Mouse (Mus musculus) lung, postnatal 0 days (tissue): Measurements from ENCODE around the gene Trim60. TPM values are rescaled to one million over a fixed set of nuclear protein-coding genes. Genes with fewer than 3 reads are reported as not detected.

ENCODE experiments used
- ATAC-seq: fragments of 200-750 bp; cut with Nextera tagmentation; 2 replicates; pipeline ENCODE4 v1.8.0; 2017; ENCODE audit warnings: moderate library complexity
- DNase-seq: peaks from one replicate; pipeline ENCODE4 v3.0.0-alpha.2; 2016; ENCODE audit warnings: low spot score
- H3K27ac ChIP-seq: fragments of 300-500 bp; sonication (generic); 2 replicates; pipeline ENCODE4 v1.5.1; 2014; ENCODE audit warnings: antibody characterized with exemption, mild to moderate bottlenecking, low read length, mixed read lengths
- H3K27me3 ChIP-seq: fragments of 300-500 bp; sonication (generic); replicated peaks from 2 replicates; pipeline ENCODE4 v1.6.1; 2014; ENCODE audit warnings: low read length, mixed read lengths; ENCODE audit not compliant: insufficient read depth
- H3K36me3 ChIP-seq: fragments of 300-500 bp; sonication (generic); 2 replicates; pipeline ENCODE4 v1.6.1; 2014; ENCODE audit warnings: low read length, mixed read lengths; ENCODE audit not compliant: insufficient read depth
- H3K4me1 ChIP-seq: fragments of 300-500 bp; sonication (generic); 2 replicates; pipeline ENCODE4 v1.6.1; 2014; ENCODE audit warnings: antibody characterized with exemption, low read depth, low read length, mixed read lengths; ENCODE audit not compliant: insufficient read depth
- H3K4me2 ChIP-seq: fragments of 300-500 bp; sonication (generic); replicated peaks from 2 replicates; pipeline ENCODE4 v1.6.1; 2014; ENCODE audit warnings: low read depth, mild to moderate bottlenecking, low read length, moderate library complexity, mixed read lengths
- H3K4me3 ChIP-seq: fragments of 300-500 bp; sonication (generic); 2 replicates; pipeline ENCODE4 v1.5.1; 2014; ENCODE audit warnings: low read depth, low read length
- H3K9ac ChIP-seq: fragments of 300-500 bp; sonication (generic); replicated peaks from 2 replicates; pipeline ENCODE4 v1.6.1; 2014; ENCODE audit warnings: low read depth, mild to moderate bottlenecking
- H3K9me3 ChIP-seq: fragments of 300-500 bp; sonication (generic); 2 replicates; pipeline ENCODE4 v1.6.1; 2016; ENCODE audit warnings: low read length, mixed read lengths
- CTCF ChIP-seq: IDR thresholded peaks from 2 replicates; pipeline ENCODE4 v1.5.1; 2016; ENCODE audit warnings: antibody characterized with exemption, mild to moderate bottlenecking
- EP300 ChIP-seq: IDR thresholded peaks from 2 replicates; pipeline ENCODE4 v1.6.1; 2016; ENCODE audit warnings: antibody characterized with exemption, mild to moderate bottlenecking, control low read depth
- WGBS: fragments of 180-500 bp; shearing (Covaris S2); extraction: QIAGEN DNeasy Blood & Tissue Kit; methylation state at CpG from one replicate; pipeline ENCODE4 v1.1.7; 2014; 5-methylcytosine and 5-hydroxymethylcytosine counted together
- polyA plus RNA-seq: library from polyadenylated mRNA; unstranded; fragments of >200 nt; fragmentation: Nextera tagmentation; extraction: Ambion mirVana; gene quantifications from 2 replicates; pipeline ENCODE4 v1.2.1, GENCODE M21; 2015

The Trim60 gene
- not detected in 2 replicates for polyA plus RNA-seq

DNA sequence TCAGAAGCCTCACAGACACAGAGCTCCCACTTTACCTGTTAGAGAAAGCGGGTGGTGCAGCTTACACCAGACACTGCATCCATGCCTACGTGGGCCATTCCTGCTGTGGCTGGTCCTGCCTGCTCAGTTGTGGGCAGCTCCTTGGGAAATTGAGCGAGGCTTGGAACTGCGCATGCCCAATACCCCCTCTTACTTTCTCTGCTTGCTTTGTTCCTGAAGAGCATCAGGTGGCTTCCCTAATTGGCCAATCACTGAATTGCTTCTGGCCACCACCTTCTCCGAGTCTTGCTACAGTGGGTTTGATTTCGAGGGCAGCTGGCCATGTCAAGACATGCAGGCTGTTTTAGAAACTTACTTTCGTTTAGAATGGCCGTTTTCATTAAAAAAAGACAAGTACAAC lies at the start of gene Trim60, which contains the start of gene Trim61:
TSS of gene Trim60 (minus strand) at position 162 of the 400 bp plus-strand sequence.
TSS of gene Trim61 (minus strand) at position 101 of the 400 bp plus-strand sequence.
- DNase-seq (no peak), ATAC-seq (no peak)
- WGBS = 86% methylated on average over 8 of the region's 8 CpGs
- Histone ChIP-seq H3K9me3 (no peaks in the 10 kb centered on the region), H3K36me3 (no peaks in the 10 kb centered on the region), H3K4me2 (no peak within 1 kb of the TSS), H3K27ac (no peak within 1 kb of the TSS), H3K4me3 (no peak within 1 kb of the TSS), H3K4me1 (no peaks in the 10 kb centered on the region), H3K27me3 (no peaks in the 10 kb centered on the region), H3K9ac (no peak within 1 kb of the TSS)
- TF ChIP-seq CTCF = no peak
- no peak for TF ChIP-seq EP300

- Histone ChIP-seq H3K9ac (no peak overlapping the region), H3K9me3 (no peaks in the 10 kb centered on the region), H3K4me1 (no peaks in the 10 kb centered on the region), H3K36me3 (no peaks in the 10 kb centered on the region), H3K4me2 (no peak overlapping the region), H3K27me3 (no peaks in the 10 kb centered on the region), H3K27ac (no peak overlapping the region), H3K4me3 (no peak overlapping the region)
- ATAC-seq (no peak), DNase-seq (no peak)
- TF ChIP-seq EP300 = no peak
- no peak for TF ChIP-seq CTCF
- 45% methylated on average over 10 of the region's 10 CpGs for WGBS
Observed at GRCm38 (mm10) chr8:65067694-65068472, 49.5 kb upstream of the Trim60 start.

GRCm38 (mm10) chr8:65067031-65067430 lies 48.6 kb upstream of the Trim60 start:
- Histone ChIP-seq H3K9ac (no peak overlapping the region), H3K4me1 (no peaks in the 10 kb centered on the region), H3K27ac (no peak overlapping the region), H3K4me2 (no peak overlapping the region), H3K9me3 (no peaks in the 10 kb centered on the region), H3K27me3 (no peaks in the 10 kb centered on the region), H3K36me3 (no peaks in the 10 kb centered on the region), H3K4me3 (no peak overlapping the region)
- WGBS = 90% methylated on average over 4 of the region's 4 CpGs
- TF ChIP-seq CTCF (no peak), EP300 (no peak)
- DNase-seq (no peak), ATAC-seq (no peak)

GRCm38 (mm10) chr8:65065622-65066021 lies 47.2 kb upstream of the Trim60 start:
- H3K27me3 ChIP-seq = no peaks in the 10 kb centered on the region
- H3K9me3 ChIP-seq = no peaks in the 10 kb centered on the region
- no peak overlapping the region for H3K27ac ChIP-seq
- DNase-seq (no peak), ATAC-seq (no peak)
- no peak overlapping the region for H3K4me2 ChIP-seq
- H3K9ac ChIP-seq = no peak overlapping the region
- no peaks in the 10 kb centered on the region for H3K36me3 ChIP-seq
- WGBS = 93% methylated on average over 3 of the region's 3 CpGs
- H3K4me3 ChIP-seq = no peak overlapping the region
- TF ChIP-seq CTCF (no peak), EP300 (no peak)
- H3K4me1 ChIP-seq = no peaks in the 10 kb centered on the region

DNA sequence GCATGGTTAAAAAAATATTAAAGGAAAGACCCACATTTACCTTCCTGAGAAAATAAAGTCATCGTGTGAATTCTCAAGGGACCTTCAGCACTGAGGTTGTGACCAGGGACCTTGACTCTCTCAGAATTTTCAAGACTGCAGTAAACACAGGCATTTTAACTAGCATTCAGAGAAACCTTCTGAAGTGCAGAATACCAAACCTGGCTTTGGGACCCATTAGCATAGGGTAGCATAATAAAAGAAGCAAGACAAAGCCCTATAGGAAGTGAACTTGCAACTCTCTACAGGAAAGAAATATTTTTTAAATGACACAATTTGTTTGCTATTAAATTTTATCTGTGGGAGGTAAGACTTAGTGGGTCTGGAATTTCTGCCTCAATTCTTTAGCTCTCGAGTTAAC lies 45.7 kb upstream of the Trim60 start:
- Histone ChIP-seq H3K9me3 (no peaks in the 10 kb centered on the region), H3K4me2 (no peak overlapping the region), H3K36me3 (no peaks in the 10 kb centered on the region), H3K4me1 (no peaks in the 10 kb centered on the region), H3K9ac (no peak overlapping the region), H3K27ac (no peak overlapping the region), H3K4me3 (no peak overlapping the region), H3K27me3 (no peaks in the 10 kb centered on the region)
- WGBS = 44% methylated on average over 2 of the region's 2 CpGs
- ATAC-seq (no peak), DNase-seq (no peak)
- no peak for TF ChIP-seq EP300
- no peak for TF ChIP-seq CTCF

GRCm38 (mm10) chr8:65062195-65062594 lies 43.8 kb upstream of the Trim60 start:
- no peak overlapping the region for H3K4me3 ChIP-seq
- TF ChIP-seq EP300 (no peak), CTCF (no peak)
- H3K4me2 ChIP-seq = no peak overlapping the region
- WGBS = 75% methylated on average over 4 of the region's 4 CpGs
- no peaks in the 10 kb centered on the region for H3K4me1 ChIP-seq
- no peaks in the 10 kb centered on the region for H3K36me3 ChIP-seq
- H3K27ac ChIP-seq = no peak overlapping the region
- H3K9me3 ChIP-seq = no peaks in the 10 kb centered on the region
- no peaks in the 10 kb centered on the region for H3K27me3 ChIP-seq
- ATAC-seq (no peak), DNase-seq (no peak)
- H3K9ac ChIP-seq = no peak overlapping the region
